Mouse (Mus musculus): ENCODE results near the gene 4921504E06Rik. TPM values are rescaled to one million over a fixed set of nuclear protein-coding genes. Genes with fewer than 3 reads are reported as not detected.

The 4921504E06Rik gene
- total RNA-seq, 2 experiments from 2014 or later = not detected

DNA sequence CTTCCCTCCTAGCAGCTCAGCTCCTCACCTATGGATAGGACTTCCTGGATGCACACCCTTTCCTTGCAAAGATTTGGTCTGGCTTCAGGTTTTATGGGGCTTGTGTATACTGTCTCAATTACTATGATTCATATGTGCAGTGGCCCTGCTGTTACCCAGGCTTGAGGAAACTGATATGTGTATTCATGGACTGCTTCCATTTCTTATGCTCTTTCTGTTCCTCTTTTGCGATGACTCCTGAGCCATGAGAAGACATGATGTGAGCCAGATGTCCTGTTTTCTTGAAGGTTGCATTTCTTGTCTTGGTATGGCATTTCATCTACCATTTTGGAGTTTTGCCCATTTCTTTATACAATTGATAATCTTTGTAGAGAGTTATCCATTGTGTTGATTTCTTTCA, 48.0 kb downstream of the 4921504E06Rik start:
- DNase-seq = no peak

DNA sequence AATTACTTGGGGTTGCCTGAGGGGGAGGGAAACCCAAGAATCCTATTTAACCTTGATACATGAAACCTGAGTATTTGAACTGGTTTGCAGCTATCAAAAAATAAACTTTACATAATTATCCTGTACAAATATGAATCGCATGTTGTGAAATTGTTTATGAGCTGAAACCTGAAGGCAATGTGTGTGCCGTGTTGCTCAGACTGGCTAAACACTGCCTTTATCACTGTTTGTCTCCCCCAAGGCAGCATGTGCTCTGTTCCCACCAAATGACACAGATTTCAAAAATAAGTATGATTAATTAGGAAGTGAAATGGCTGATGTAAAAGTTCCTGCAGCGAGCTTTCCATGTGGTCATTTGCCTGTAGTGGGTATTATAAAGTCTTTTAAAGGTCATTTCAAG, 63.5 kb downstream of the 4921504E06Rik start:
- no peak for DNase-seq

DNA sequence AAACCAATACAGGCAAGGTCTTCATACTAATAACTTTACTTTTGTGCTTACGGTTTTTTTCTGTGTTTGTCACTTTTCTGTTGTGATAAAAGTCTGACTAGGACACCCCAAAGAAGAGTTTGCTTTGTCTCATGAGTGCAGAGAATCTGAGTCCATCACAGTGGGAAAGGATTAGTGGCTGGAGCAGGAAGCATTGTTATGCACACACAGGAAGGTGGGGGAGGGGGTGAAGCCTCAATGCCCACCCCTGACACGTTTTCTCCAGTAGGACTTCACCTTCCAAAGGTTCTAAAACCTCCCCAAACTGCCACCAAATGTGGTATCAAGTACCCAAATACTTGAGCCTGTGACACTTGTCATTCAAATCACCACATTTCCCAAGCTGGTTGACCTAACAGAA, 91.8 kb downstream of the 4921504E06Rik start:
- DNase-seq = no peak

DNA sequence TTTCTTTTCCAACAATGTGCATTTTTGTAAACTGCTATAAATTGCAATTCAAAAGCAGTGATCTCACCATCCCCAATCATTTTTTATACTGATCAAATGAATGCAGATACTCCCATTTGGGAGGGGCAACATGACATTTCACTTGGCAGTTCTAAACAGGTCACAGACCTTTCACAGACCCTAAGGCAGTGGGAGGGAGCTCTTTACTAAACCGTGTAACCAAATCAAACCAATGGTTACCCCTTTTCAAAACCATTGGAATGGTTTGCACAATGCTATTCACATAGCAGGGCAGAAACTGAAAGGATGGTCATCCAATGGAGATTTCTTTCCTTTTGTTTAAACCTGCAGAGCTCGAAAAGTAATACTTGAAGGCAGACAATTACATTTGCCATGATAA, 94.9 kb downstream of the 4921504E06Rik start:
- DNase-seq = no peak

DNA sequence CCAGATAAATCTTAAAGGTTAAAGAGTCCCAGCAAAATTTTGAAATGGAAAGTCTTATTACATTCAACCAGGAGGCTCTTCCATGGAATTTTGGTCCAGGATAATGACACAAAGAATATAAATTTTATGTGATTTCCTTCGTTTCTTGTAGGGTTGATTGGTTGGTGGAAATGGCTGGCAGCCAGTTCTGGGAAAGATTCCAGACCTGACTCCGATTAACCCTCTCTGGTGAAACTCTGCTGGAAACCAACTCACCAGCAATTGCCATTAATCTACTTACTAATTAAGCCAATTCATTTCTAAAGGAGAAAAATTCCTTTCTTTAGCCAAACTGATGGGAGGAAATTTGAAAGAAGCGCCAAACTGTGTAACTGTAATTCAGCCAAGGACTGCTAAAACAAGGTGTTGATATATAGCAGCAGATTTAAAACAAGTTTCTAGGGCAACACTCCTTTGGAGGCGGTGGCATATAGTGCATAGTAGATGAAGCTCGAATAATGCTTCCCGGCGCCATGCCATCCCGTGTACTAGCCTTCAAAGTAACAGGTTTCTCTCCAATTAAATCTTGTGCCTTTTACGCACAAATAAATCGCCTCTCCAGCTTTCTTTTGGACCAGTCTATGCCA, 97.7 kb downstream of the 4921504E06Rik start:
- DNase-seq = no peak

DNA sequence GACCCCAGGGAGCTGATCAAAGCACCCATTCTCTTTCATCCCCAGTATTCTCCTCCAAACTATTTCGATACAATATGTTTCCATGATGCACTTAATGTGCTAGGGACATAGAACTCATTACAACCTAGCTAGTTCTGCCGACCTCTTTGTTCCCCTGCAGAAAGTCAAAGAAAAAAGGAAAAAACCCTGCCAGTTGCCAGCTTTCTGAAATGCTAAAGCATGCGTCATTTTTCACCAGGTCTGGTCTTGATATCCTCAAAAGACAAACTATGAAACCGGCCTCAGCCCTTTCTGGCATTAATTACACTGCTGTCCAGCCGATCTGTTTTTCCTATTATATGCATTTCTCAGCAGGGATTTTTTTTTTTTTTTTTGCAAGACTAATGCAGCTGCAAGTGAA, 98.5 kb downstream of the 4921504E06Rik start:
- DNase-seq = no peak

DNA sequence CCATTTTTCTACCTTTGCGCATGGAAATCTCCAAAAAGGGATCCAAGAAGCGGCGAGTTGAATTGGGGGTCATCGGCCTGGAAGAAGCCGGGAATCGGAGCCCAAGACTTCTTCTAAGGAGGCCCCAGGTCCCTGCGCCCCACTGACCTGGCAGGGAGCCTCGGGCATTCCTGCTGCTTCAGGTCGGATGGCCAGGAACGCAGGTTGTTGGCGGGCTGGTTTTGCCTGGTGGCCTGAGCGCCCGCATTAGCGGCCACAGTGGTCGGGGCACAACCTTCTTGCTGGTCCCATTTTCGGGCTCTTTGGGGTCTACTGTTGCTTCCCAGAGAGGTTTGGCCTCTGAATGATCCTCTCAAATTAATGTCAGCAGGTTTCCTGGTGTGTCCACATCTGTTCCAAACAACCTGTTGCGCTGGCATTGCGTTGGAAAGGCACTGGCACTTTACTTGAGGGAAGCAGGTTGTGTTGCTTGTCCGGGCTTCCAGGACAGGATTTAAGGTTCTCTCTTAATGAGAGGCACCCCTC, 101.1 kb downstream of the 4921504E06Rik start:
- DNase-seq = no peak

DNA sequence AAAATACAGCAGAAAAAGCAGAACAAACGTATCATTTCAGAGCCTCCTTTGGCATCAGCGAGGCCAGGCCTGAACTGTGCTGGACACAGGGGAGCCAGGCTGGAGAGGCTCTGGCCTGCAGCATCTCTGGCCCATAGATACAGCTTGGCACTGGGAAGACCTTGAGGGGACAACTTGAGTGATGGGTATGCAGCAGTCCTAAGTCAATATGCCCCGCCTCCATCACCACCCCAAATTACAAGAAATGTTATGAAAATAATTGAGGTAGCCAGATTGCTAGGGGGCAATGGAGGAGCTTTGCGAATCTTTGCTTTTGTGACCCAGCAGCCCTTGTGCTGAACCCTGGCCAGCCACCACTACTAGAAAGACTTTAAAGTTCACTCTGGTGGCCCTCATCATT, 104.4 kb downstream of the 4921504E06Rik start:
- DNase-seq = no peak

DNA sequence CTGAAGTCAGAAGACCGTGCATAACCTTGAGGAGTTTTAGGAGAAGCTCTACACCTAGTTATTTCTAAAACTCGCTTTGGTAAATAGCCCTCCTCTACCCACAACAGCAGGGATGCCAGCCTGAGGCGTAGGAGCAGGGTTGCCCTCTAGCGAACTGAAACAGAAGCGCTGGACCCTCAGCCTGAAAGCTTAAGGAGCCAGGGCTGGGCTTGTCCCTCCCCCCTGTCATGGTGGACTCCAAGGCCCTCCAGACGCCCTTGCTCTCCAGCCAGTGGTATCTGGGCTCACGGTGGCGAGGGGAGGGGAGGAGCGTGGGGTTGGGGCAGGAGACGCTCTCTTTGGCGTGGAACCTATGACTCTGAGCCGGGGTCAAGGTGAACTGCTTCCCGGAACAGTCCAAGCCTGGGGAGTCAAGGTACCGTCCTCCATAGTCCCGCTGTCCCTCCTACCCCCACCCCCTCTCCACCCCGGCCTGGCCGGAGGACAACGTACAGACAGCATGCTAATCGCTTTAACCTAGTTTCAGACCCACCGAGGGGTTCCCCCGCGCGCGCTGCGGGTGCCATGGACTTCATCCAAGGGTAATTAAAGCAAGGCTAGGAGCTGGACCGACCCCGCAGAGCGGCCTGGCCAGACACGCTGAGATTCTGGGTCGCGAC, 105.5 kb downstream of the 4921504E06Rik start:
- no peak for DNase-seq

DNA sequence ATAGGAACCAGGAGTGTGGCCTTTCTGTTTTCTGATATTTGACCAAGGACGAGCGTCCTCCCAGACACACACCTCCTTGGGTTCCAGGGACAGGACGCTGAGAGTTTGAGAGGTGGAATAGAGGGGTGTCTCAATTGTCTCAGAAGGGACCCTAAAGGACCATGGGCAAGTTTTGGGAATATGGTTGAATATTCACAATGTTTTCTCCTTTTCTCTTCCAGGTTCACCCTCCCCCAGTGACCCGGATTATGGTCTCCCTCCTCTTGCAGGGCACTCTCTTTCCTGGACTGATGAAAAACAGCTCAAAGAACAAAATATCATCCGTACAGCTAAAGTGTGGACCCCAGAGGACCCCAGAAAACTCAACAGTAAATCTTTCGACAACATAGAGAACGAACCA, 107.0 kb downstream of the 4921504E06Rik start:
- DNase-seq = no peak

DNA sequence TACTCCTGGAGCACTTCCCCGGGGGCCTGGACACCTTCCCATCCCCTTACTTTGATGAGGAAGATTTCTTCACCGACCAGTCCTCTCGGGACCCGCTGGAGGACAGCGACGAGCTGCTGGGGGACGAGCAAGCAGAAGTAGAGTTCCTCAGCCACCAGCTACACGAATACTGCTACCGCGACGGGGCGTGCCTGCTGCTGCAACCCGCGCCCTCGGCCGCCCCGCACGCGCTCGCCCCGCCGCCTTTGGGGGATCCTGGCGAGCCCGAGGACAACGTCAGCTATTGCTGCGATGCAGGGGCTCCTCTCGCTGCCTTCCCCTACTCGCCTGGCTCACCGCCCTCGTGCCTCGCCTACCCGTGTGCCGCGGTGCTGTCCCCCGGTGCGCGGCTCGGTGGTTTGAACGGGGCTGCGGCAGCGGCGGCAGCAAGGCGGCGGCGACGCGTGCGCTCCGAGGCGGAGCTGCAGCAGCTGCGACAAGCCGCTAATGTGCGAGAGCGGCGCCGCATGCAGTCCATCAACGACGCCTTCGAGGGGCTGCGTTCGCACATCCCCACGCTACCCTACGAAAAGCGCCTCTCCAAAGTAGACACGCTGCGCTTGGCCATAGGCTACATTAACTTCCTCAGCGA, 107.7 kb downstream of the 4921504E06Rik start:
- DNase-seq = no peak

DNA sequence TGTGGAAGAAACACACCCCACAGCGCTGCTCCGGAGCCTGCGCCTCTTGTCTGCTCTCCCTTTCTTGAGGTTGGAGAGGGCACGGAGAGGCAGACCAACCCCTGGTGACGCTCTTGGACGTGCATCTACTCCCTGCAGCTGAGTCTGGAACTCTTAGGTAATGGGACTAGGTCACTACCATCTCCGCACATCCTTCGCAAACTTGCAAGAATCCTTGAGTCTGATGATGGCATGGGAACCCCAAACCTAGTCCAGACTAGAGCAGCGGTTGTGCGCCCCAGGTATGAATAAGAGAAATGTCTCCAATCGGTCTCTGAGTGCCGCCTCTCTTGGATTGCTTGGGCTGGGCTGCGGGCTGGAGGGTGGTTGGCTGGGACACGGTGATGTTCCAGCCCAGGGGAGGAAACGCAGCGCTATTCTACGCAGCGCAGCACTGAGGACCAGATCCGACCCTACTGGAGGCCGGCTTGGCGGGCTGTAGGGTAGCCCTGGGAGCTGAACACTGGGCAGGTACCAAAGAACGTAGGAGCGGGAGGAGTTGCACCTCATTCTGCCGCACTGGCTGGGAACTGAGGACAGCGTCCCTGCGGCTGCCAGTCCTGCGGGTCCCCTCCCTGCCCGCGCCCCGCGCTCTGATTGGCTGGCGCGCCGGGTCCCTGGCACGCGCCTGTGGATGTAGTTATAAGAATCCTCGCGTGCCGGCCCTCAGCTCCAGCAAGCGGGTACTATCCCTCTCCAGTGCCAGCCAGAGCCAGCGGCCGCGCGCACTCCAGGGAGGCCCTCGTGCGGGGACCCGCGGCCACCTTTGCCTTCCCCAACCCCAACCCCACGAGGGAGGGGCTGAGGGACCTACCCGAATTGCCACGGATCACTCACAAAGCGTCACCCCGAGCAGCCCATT, 108.5 kb downstream of the 4921504E06Rik start, which contains the start of gene Ptf1a:
Ptf1a (plus strand) TSS at position 733 of the 901 bp plus-strand sequence.
- no peak for DNase-seq

DNA sequence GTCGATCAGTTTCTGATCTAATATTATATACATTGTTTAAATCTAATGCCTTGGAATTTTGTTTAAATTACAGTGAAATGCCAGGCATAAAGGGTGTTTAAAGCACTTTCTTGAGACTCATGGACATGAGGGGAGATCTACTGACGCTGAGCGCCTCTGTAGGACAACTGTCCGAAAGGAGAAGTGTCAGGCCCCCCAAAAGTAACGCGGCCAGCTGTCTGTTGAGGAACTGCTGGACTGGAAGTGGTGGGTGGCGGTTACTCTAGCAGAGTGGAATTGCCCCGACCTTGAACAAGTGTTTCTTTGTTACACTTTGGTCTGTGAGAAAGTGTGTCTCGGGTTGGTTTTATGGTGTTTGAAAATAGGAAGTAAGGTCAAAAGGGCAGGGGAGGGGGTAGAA, 109.4 kb downstream of the 4921504E06Rik start:
- DNase-seq = no peak

DNA sequence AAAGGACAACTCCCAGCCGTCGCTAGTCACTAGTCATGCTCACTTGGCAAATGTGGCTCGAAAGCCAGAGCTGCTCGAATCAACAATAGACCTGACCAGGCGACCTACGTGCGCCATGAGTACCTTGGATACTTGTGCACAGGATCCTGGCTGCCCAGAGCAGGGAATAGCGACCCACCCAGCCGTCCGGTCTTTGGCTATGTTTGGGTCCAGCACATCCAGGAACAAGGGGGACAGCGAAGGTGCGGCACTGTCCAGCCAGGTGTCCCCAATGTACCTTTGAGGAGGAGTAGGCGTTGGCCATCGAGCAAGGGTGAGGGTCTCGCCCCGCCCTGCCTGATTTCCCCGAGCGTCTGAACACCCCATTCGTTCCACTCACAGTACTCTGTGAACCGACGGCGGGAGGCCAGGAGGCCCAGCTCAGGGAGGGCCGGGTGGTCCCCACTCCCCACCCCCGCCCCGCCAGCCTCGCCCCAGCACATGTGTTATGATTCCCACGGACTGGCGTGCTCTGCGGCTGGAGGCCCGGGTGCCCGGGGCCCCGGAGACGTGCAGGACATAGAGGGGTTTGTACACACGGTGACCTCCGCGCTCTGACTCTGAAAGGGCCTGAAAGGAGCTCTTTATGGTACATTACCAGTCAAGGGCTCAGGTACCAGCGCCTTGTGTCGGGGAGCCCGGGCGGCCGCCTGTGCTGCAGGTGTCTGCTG, 121.9 kb downstream of the 4921504E06Rik start:
- no peak for DNase-seq

DNA sequence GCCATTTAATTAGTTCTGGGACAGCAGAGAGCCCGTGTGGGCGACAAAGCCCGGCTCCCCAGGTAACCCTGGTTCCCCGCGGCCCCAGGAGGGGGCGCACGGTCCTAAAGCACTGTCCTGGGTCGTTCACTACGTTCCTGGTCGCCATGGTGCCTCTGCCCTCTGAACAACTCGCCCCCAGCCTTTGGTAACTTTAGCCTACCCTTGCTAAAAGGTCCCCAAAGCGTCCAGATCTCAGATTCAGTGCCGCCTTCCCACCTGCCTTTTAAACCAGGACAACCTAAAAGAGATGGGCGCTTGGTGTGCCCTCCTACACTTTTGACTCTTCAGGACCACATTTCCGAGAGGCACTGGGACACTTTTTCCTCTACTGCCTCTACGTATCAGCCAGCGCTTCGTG, 122.5 kb downstream of the 4921504E06Rik start:
- DNase-seq = no peak

DNA sequence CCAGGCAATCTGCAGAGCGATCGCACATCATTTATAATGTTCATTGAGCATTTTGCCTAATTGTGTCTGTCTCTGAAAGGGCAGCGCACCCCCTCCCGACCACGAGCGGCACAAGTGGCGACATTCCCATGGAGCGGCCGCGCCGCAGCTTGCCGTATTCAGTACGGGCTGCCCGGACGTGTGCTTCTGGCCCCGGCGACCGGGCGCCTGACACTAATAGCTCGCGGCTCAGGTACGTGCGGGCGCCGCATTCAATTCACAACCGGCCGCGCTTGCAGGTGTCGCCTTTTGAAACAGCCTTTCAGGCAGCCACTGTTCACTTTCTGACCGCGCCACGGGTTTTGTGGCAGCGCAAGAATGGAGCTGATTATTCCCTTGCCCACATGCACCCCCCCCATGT, 123.0 kb downstream of the 4921504E06Rik start:
- DNase-seq = no peak

DNA sequence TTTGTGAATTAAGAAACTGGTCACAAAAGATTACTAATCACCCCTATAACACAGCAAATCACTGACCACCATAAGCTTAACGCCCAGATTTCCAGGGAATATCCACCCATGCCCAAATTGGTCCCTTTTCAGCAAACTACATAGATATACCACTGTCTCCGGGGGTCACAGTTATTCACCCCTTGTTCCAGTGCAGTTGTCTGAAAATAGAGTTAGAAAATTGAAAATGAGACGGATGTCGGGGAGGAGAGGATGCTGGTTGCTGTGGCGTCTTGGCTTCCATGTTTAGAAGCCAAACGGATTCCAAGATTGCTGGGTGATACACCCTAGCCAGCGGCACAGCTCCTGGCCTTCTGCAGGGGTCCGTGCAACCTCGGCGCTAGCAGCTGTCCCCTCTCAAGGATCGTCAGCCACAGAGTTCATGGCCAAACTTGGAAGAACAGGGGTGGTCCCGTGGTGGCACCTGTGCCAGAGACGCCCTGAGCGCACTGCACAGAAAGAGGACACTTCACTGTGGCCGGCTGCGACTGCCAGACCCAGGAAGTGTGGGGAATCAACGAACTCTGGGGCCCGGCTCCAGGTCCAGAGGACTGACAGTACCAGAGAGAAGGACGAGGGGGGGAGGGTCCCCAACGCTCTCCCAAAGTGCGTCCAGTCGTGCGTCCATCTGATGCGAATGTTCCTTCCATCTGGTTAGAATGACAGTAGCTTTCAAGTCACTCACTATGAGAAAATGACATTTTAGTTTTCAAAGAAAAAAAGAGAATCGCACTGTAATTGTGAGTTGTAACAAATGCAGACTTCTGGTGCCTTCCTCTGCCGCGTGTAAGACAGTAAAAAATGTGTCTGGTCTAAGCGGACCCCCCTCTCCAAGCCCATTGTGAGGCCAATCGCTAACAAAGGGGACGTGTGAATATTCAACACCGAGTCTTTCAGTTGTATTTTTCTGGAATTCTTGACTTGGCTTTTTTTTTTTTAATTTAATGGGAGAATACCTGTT, 123.7 kb downstream of the 4921504E06Rik start:
- DNase-seq = no peak

DNA sequence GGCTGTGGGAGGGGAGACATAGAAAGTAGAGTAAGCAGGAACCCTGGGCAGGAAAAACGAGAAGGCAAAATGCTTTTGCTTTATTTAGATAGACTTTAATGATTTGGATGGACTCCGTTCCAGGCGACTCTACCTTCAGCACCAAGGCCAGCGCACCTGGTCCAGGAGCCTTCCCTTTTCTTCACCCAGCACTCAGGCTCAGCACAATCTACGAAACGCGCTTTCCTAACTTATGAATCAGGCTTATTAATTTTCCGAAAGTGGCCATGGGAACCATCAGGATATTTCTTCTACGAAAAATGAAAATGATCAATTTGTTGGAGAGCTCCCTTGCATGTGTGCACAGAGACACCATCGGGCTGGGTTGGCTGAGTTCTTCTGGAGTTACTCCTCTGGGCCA, 124.7 kb downstream of the 4921504E06Rik start:
- peak in 1 of 2 experiments; percentile 49 for DNase-seq

DNA sequence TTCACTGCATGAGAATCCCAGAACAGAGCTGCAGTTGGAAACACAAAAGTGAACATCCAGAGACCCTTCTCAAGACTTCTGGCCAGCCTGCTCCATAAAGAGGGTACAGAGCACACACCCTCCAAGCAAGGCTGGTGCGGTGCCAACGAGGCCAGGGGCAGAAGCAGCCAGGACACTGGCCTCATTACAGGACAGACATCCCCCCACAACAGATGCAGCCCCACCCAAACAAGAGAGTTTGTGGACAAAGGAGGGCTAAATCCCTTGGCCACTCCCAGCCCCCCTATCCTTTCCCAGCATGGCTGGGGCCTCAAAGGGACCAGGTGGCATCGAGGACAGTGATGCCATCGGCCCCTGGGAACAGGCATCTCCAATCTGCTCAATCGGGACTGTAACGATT, 130.6 kb downstream of the 4921504E06Rik start:
- DNase-seq = no peak

DNA sequence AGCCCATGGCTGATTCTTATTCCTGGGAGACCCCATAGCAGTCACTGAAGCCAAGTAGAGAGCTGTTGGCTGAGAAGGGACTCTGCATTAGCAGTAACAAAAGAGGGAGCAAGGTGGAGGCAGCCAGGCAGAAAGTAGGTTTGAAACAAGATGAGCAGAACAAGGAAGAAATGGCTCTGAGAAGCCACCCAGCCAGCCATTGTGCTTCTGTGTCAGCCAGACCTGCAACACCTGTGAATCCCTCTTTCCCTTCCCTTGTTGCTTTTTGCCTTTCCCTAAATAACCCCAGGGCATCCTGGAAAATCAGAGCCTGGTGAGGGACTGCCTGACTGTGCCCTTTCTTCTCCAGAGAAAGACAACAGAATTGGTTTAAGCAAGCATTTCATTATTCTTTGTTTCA, 131.5 kb downstream of the 4921504E06Rik start:
- no peak for DNase-seq
